Mouse (Mus musculus) adrenal gland, postnatal 4 days (tissue): ENCODE data around the gene Tmem274. TPM values are rescaled to one million over a fixed set of nuclear protein-coding genes. Genes with fewer than 3 reads are reported as not detected.
A peak's percentile ranks its signal among the peaks of the same experiment; 100 is the strongest.
"Not testable (repeated sequence)": the region's sequence is repeated elsewhere in the genome, so short reads cannot be mapped to it uniquely, and the experiment has no call there.

Source experiments
- DNase-seq, 2 experiments: peaks; one replicate each; pipeline ENCODE4 v3.0.0; 2021 to 2022; ENCODE audit warnings: low spot score in 2 of 2, mixed read lengths in 2 of 2
- long read RNA-seq, 2 experiments: library from polyadenylated mRNA; stranded (forward); transcript quantifications; one replicate each; pipeline ENCODE4 v2.0.0; 2021
- total RNA-seq, 2 experiments: library from RNA; stranded (reverse); gene quantifications; 2 replicates each; pipeline ENCODE4 v1.2.3; 2021

Tmem274 gene
- total RNA-seq = not detected
- long read RNA-seq, experiment 1 = 0 reads
- long read RNA-seq, experiment 2 = 0 reads

DNA sequence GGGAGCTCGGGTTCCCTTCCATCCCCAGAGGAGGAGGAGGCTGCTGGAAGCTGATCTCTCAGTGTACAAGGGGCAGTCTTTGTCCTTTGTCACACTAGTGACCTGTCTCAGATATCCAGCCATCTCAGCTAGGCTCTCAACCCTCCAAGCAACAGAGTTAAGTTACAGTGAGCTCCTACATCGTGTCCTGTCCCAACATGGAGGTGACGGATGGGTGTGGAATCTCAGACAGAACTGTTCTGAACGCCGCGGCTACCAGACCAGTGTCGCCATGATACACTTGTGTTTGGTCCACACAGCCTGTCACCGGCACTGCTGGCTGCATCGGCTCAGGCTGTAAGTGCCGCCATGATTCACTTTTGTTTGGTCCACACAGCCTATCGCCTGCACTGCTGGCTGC, at the start of gene Tmem274:
TSS of gene Tmem274 (plus strand) at position 301 of the 400 bp plus-strand sequence.
- DNase-seq = no peak

DNA sequence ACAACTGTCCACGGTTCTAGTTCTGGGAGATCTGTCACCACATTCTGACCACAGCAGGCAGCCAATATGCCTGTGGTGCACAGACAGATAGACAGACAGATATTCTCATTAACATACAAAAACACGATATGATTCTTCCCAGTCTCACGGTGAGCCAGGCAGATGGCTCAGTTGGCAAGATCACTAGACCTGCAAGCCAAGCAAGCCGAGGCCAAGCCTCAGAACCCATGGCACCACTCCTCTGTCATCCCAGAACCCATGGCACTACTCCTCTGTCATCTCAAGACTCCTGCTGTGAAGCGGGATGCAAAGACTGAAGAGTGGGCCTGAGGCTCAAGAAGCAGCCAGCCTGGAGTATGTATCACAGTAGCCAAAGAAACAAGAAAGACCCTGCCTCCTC, 47.6 kb upstream of the Tmem274 start:
- no peak for DNase-seq

DNA sequence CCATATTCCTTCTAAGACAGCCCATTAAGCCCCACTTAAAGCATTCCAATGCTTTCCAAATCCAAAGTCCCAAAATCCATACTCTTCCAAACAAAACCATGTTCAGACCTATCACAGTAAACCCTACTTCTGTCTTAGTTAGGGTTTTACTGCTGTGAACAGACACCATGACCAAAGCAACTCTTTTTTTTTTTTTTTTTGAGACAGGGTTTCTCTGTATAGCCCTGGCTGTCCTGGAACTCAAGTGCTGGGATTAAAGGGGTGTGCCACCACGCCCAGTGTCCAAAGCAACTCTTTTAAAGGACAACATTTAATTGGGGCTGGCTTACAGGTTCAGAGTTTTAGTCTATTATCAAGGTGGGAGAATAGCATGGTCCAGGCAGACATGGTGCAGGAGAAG, 45.3 kb upstream of the Tmem274 start:
- DNase-seq = not testable (repeated sequence)

DNA sequence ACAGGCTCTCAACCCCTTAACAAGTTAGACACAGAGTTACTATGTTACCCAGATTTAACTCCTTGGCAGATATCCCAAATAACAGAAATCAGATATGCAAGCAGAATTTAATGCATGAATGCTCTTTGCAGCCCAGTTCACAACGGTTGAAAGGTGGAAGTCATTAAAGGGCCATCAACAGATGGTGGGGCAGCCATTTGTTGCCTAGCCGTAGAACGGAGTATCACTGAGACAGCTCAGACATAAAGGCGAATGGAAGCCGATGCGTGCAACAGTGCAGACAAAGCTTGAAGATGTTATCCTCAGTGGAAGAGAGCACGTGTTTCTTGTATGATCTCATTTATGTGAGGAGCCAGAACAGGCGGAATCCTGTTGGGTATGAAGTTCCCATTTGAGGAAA, 36.6 kb upstream of the Tmem274 start:
- no peak for DNase-seq

DNA sequence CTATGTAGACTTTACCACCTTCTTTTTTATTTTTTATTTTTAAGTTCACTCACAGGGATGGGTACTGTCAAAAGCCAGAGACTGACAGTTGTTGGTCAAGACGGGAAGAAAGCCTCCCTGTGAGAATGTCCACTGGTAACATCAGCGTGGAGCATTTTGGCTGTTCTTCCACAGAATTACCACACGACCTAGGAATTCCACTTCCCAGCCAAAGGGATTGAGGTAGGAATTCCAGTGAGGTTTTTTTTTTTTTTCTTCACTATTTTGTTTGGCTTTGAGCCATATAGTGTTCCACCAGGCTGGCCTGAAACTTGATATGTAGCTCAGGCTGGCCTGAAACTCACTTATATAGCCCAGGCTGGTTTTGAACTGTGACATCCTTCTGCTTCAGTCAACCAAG, 34.7 kb upstream of the Tmem274 start:
- no peak for DNase-seq

DNA sequence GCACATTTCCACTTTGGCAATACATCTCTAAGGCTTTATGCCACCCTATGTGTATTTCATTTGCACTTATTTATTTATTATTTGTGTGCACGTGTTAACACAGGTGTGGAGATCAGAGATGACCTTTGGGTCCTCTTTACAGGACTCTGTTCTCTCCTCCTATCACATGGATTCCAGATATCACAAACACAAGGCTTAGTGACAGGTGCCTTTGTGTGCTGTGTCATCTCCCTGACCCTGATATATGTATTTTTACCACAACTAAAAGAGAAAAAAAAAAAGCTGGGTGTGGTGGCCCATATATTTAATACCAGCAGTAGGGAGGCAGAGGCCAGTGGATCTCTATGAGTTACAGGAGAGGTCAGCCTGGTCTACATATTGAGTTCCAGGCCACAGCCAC, 32.7 kb upstream of the Tmem274 start:
- no peak for DNase-seq

DNA sequence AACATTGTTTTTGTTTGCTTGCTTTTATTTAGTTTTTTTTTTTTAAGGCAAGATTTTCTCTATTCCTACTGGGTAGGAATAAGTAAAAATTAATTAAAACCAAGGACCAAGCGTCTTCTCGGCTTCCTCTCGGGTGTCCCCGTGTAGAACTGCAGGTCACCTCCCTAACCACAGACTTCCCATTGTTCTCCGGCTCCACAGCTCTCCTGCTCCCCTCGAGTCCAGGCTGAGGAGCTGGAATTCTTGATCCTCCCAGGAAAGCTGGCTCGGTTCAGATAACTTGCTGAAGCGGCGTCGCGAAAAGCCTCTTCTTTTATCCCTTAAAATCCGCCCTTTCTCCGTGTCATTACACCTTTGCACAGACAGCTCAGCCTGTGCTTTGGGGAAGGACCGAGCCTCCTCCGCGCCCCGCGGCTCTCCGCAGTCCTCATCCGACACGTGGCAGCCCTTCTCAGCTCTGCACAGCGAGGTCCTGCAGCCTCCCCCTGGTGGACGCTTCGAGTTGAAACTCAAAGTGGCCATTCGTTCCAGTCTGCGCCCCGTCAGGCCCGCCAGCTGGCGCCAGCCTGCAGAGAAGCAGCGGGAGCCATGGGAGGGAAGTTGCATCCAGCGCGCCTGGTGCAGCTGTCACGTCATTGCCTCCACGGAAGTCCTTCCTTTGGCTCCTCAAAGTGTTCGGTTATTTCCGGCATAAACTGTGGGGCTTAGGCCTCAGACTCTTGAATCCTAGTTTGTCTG, 32.0 kb upstream of the Tmem274 start:
- peak; percentile 62 to 79 for DNase-seq

DNA sequence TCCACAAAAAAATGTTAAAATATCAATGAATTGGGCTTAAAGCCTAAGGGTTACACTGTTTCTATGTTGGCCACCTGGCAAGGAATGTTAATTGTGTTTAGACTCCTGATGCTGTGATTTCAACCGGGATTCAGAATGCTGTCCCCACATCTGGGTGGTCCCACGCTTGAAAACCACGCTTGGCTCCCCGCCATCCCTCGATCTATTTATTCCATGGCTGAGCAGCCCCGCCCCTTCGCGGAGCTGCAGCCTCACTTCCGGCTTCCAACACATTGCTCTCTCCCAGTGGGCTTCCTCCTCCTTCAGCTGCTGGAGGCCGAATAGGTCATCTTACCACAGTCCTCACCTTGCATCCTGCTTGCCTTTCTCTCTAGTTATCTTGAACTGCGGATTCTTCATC, 31.3 kb upstream of the Tmem274 start:
- no peak for DNase-seq

DNA sequence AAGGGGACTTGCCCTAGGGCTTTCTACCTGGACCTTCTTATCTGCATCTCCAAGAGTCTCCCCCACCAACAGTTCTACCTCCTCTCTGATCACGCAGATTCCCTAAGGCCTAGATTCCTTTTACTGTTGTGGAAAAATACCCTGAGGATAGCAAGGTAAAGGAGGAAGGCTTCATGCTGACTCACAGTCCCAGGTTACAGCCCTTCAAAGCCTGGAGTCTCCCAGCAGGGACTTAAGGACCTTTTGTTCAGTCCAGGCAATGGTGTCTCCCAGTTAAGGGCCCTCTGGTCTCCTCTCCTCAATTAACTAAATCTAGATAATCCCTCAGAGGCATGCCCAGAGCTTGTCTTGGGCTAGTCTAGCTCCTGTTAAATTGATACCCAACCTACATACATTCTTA, 30.9 kb upstream of the Tmem274 start:
- DNase-seq = no peak

DNA sequence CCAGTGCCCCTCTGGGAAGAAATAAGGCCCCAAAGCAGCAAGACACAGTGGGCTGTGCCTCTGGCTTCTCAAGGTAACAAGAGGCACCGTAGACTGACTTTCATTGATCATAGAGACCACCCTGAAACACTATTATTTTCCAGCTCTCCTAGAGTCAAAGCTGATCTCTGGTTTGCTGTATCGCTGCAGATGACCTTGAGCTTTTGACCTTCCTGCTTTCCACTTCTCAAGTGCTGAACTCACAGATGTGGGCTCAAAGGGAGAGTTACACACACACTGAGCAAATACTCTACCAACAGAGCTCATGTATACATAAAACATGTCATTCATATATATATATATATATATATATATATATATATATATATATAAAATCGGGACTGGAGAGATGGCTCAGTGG, 26.5 kb upstream of the Tmem274 start:
- DNase-seq = no peak

DNA sequence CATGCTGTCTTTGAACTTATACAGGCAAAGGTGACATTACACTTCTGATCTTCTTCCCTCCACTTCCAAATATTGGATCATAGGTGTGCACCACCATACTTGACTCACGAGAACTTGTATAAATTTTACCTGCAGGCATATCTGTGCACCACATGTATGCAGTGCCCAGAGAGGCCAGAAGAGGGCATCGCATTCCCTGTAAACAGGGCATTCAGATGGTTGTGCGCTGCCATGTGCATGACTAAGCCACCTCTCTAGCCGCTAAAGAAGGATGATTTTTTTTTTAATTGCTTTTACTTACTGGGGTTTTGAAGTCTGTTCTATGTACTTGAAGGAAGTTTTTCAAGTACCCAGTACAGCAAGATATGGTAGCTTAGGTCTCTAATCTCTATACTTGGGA, 23.5 kb upstream of the Tmem274 start:
- DNase-seq = peak in 1 of 2 experiments; percentile 12

DNA sequence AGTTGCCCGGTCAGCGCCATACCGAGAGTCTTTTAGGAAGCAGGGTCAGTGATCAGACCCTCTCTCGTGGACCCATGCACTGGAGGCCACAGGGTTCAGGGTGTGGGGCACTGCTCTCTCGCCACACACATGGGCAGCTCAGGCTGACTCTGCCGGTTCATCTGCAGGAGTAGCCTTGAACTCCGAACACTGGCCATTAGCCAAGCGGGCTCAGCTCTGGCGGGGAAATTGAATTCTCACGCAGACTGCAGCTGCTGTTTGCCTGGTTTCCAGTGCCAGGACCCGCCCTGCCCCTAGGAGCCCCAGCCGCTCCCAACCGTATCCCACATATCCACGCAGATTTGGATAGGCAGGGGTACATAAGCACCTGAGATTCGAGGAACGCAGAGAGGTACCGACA, 22.9 kb upstream of the Tmem274 start:
- DNase-seq = no peak

DNA sequence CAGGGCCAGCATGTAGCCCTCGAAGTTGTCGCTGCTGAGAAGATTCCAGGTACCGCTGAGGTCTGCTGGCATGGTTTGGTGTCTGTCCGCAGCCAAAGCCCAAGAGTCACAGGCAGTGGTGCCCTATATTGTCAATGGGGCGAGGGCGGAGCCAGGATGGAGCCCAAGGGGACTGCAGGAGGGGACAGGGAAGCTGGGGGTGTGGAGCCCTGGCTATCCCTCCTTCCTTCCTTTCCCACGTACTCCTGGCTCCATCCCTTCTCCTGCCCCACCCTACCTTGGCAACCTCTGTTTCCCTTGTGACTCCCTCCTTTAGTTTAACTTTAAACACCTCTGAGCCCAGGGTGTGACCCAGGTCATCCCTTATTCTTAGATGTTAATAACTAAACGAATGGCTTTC, 22.3 kb upstream of the Tmem274 start, which contains the start of gene Rbp7:
TSS of gene Rbp7 (minus strand) at position 100 of the 400 bp plus-strand sequence.
- no peak for DNase-seq

DNA sequence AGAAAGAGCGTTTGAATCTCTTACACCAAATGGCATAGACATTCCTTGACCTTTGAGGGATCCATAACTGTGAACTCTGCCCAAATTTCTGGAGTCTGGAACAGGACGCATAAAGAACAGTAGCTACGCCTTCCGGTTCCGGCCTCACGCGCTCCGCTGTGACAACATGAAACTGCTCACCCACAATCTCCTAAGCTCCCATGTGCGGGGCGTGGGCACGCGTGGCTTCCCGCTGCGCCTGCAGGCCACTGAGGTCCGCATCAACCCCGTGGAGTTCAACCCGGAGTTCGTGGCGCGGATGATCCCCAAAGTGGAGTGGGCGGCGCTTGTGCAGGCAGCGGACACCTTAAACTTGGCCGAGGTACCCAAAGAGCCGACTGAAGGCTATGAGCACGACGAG, 20.0 kb upstream of the Tmem274 start:
- not testable (repeated sequence) for DNase-seq

DNA sequence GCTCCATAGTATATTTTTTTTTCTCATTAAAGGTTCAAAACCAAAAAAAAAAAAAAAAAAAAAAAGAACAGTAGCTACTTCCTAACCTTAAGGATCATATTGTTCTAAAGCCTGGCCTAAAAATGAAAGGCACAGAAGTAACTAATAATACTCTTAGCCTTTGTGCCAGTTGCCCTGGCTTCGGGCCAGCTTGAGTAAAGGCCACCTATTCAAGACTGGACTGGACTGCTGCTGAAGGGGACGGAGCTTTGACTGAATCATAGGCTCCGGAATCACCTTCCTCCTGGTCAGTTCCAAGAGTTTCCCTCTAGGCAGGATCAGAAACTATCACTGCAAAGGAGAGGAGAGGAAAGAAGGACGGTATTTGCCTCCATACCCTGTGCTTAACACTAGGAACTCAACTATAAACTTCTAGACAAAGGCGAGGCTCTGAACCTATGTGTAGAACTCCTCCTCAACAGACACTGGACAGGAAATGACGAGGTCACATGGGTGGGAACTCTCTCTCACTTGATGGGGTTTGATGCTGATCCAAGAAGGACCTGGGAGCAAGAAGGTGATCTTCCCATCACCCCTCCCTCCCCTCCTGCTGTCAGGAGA, 19.2 kb upstream of the Tmem274 start:
- DNase-seq = no peak

DNA sequence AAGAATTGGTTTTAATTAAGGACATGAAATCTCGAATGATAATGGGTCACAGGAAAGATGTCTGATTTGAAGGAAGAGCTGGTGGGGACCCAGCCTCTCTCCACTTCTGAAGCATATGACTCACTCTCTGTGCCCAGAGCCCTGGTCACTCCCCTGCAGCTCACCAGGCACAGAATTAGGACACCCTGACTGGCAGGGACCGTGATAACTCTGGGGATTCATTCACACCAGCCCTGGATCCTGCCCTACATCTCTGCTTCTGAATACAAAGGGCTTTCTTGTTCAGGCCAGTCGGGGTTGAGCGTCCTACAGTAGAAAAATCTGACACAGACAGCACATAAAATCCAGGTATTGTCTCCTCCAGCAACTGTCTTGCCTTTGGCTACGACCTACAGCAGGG, 18.7 kb upstream of the Tmem274 start:
- no peak for DNase-seq

DNA sequence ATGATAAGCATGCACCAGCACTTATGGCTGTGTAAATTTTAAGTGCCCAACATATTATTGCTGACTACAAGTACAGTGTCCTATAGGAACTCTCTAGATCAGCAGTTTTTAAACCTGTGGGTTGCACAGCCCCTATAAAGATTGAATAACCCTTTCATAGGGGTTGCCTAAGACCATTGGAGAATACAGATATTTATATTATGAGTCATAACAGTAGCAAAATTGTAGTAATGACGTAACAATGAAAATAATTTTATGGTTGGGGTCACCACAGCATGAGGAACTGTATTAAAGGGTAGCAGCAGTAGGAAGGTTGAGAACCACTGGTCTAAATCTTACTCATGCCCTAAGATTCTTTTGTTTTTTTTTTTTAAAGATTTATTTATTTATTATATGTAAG, 17.8 kb upstream of the Tmem274 start:
- no peak for DNase-seq

DNA sequence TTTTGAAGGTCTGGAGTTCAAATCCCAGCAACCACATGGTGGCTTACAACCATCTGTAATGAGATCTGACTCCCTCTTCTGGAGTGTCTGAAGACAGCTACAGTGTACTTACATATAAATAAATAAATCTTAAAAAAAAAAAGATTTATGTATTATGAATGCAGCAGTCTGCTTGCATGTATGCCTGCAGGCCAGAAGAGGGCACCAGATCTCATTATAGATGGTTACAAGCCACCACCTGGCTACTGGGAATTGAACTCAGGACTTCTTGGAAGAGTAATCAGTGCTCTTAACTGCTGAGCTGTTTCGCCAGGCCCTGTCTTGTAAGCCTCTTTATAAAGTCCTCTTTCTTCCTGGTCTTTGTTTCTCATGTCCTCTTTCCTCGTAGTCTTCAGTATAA, 16.7 kb upstream of the Tmem274 start:
- not testable (repeated sequence) for DNase-seq

DNA sequence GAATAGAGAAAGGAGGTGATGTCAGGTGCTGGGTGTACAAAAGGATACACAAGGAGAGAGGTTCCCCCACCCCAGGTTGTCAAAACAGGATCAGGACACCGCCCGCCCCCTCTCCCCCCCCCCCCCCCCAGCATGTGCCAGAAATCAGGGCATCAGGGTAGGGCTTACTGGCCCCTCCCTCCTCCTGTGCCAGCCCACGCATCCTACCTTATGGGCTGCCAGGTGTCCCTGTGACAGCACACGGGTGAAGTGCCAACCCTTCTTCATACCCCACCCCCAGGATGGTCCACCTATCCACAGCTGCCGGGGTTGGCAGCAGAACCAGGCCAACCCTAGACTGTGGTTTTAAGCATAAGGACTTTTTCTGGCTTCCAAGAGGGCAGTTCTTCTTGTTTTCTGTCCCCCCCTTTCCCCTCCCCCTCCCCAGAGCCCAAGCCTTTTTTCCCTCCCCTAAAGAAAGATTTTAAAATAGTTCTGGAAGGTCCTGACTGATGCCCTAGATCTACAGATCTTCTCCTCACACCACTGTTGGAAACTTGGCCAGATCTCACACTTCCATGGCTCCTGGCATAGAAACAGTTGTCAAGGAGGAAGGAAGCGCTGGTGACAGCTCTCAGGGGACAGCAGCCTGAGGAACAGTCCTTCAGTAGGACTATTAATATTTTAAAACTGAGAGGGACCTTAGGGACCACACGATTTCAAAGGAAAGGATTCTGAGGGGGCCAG, 15.4 kb upstream of the Tmem274 start:
- DNase-seq = no peak

DNA sequence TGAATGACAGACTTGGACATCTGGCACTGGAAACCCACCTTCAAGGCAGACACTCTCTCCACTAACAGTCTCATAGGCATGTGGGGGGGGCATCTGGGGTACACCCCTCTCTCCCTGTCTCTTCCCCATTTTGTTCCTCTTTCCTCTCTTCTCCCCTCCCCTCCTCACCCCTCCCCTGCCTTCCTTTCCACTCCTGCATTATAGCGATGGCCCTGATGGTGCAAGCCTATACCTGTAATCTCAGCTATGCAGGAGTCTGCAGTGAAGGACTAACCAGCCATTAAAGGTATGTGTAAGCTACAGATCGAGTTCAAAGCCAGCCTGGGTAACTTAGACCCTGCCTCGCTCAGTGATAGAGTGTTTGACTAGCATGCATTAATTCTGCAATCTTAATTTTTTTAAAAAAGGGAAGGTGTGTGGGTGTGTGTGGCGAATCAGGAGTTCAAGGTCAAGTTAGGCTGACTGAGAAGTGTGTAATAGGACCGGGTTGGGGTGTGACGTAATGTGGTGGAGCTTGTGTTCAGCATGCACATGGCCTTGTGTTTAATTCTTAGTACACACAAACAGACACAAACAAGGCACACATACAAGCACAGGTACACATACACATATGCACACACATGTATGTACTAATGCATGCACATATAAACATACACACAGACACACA, 14.7 kb upstream of the Tmem274 start:
- DNase-seq = no peak

DNA sequence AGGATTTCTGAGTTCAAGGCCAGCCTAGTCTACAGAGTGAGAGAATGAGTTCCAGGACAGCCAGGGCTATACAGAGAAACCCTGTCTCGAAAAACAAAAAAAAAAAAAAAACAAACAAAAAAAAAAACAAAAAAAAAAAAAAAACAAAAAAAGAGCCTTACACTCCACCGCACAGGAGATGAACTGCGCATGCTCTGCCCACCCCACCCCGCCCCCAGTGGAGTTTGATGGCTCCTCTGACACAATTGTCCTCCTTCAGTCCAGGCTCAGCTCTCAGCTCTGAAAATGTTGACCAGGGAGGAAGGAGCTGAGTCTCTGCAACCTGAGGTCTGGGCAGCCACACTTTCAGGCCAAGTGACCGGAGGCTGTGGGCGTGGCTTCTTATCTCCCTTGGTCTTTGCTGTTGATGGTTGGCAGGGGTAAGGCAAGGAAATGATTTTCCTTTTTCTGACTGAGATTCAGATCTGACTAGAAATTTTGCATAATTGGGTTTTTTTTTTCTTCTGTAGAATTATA, 13.7 kb upstream of the Tmem274 start:
- DNase-seq = no peak

DNA sequence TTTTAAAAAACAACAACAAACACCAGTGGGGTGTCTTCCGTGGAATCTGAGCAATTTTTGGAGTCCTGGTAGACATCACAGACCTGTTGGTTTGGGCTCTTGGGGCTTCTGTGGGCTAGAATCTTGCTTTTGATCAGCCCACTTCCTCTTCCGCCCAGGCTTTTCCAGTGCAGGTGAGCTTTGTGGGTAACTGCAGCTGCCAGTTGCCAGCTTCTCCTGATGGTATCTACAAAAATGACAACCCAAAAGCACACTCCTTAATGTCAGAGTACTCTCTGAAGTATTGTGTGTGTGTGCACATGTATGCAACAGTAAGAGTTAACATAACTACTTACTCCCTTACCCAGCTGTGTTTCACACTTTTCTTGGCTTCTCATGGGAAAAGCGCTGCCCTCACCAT, 7.6 kb upstream of the Tmem274 start:
- no peak for DNase-seq
